Mouse (Mus musculus) small intestine, adult 2 months (tissue): Measurements from ENCODE around the gene Rassf1. TPM values are rescaled to one million over a fixed set of nuclear protein-coding genes. Genes with fewer than 3 reads are reported as not detected.

ENCODE experiments used
- H3K27ac ChIP-seq: fragments of 200-500 bp; 2 replicates; pipeline ENCODE4 v1.5.1; 2012; ENCODE audit warnings: low read depth, low read length, control low read depth, inconsistent platforms; ENCODE audit not compliant: insufficient read depth
- H3K27me3 ChIP-seq: fragments of 200-500 bp; 2 replicates; pipeline ENCODE4 v1.6.1; 2012; ENCODE audit warnings: mild to moderate bottlenecking, moderate library complexity, low read length, inconsistent platforms; ENCODE audit not compliant: control insufficient read depth, insufficient read depth
- H3K36me3 ChIP-seq: fragments of 200-500 bp; 2 replicates; pipeline ENCODE4 v1.6.1; 2012; ENCODE audit warnings: mild to moderate bottlenecking, low read length, control low read depth, inconsistent platforms; ENCODE audit not compliant: control insufficient read depth, insufficient read depth
- H3K4me1 ChIP-seq: fragments of 200-500 bp; 2 replicates; pipeline ENCODE4 v1.6.1; 2012; ENCODE audit warnings: low read length, inconsistent platforms, mixed read lengths; ENCODE audit not compliant: control insufficient read depth, insufficient read depth, insufficient read length
- H3K4me3 ChIP-seq: fragments of 200-500 bp; 2 replicates; pipeline ENCODE4 v1.5.1; 2012; ENCODE audit warnings: low read depth, mild to moderate bottlenecking, control low read depth, inconsistent platforms, low read length, moderate library complexity
- CTCF ChIP-seq: fragments of 200-500 bp; IDR thresholded peaks from 2 replicates; pipeline ENCODE4 v1.5.1; 2012; ENCODE audit warnings: low read depth, mild to moderate bottlenecking, control low read depth, inconsistent platforms, low read length, moderate library complexity, mixed read lengths; ENCODE audit not compliant: insufficient replicate concordance, insufficient read length; ENCODE audit errors: extremely low read depth
- POLR2A ChIP-seq: fragments of 200-500 bp; IDR thresholded peaks from 2 replicates; pipeline ENCODE4 v1.6.1; 2012; ENCODE audit warnings: low read depth, mild to moderate bottlenecking, control low read depth, inconsistent platforms, low read length, moderate library complexity
- WGBS: fragments of 180-500 bp; shearing (Covaris S2); methylation state at CpG from one replicate; pipeline ENCODE4 v1.1.7; 2018; 5-methylcytosine and 5-hydroxymethylcytosine counted together
- polyA plus RNA-seq: library from polyadenylated mRNA; depleted of rRNA; stranded (reverse); fragments of >200 nt; gene quantifications from 2 replicates; pipeline ENCODE4 v1.2.3, GENCODE M21; 2012

The Rassf1 gene
- polyA plus RNA-seq, 1 experiment, result 33.2 TPM

- TF ChIP-seq CTCF (0 out of 2 replicates have a peak, but pooled peaks have one; percentile 21), POLR2A (peak; percentile 56; the same call in 1 of the 2 replicates)
- peak within 1 kb of the TSS; percentile 74 for H3K27ac ChIP-seq
- under 1% methylated on average over 48 of the region's 48 CpGs for WGBS
These were observed 17.5 kb upstream of the Rassf1 start, which contains the start of gene Tmem115 for GRCm38 (mm10) chr9:107533791-107534407. Gene Tmem115, plus strand, starts transcription at chr9:107533945.

GRCm38 (mm10) chr9:107534408-107535202 is 16.8 kb upstream of the Rassf1 start:
- Histone ChIP-seq H3K27me3 (no peaks in the 10 kb centered on the region), H3K27ac (peak overlapping the region; percentile 74), H3K4me1 (peaks cover 15% of the 10 kb centered on the region; the same call in 1 of the 2 replicates), H3K4me3 (peak overlapping the region; percentile 77), H3K36me3 (peaks cover 20% of the 10 kb centered on the region)
- TF ChIP-seq POLR2A (no peak), CTCF (no peak)
- WGBS, result under 1% methylated on average over 40 of the region's 40 CpGs

More at GRCm38 (mm10) chr9:107533791-107534407, 17.5 kb upstream of the Rassf1 start, which contains the start of gene Tmem115:
- peak within 1 kb of the TSS; percentile 77 for H3K4me3 ChIP-seq
- H3K36me3 ChIP-seq, result peaks cover 14% of the 10 kb centered on the region
- H3K27me3 ChIP-seq, result no peaks in the 10 kb centered on the region
- peaks cover 15% of the 10 kb centered on the region; the same call in 1 of the 2 replicates for H3K4me1 ChIP-seq

- no peak overlapping the region for H3K27ac ChIP-seq
- peaks cover 24% of the 10 kb centered on the region for H3K36me3 ChIP-seq
- WGBS, result 89% methylated on average over 7 of the region's 7 CpGs
- H3K27me3 ChIP-seq, result no peaks in the 10 kb centered on the region
- H3K4me1 ChIP-seq, result peaks cover 19% of the 10 kb centered on the region
- no peak overlapping the region for H3K4me3 ChIP-seq
- TF ChIP-seq CTCF, result no peak
These were observed 13.1 kb upstream of the Rassf1 start for GRCm38 (mm10) chr9:107538231-107538630.

- Histone ChIP-seq H3K4me1 (peaks cover 15% of the 10 kb centered on the region), H3K4me3 (no peak overlapping the region), H3K27ac (no peak overlapping the region), H3K36me3 (peaks cover 24% of the 10 kb centered on the region), H3K27me3 (no peaks in the 10 kb centered on the region)
- 88% methylated on average over 3 of the region's 3 CpGs for WGBS
- no peak for TF ChIP-seq CTCF
- no peak for TF ChIP-seq POLR2A
These were observed 12.6 kb upstream of the Rassf1 start for GRCm38 (mm10) chr9:107538711-107539110.

- TF ChIP-seq POLR2A (no peak), CTCF (no peak)
- Histone ChIP-seq H3K4me3 (no peak overlapping the region), H3K36me3 (peaks cover 31% of the 10 kb centered on the region), H3K4me1 (peaks cover 15% of the 10 kb centered on the region), H3K27ac (no peak overlapping the region), H3K27me3 (no peaks in the 10 kb centered on the region)
- 93% methylated on average over 8 of the region's 8 CpGs for WGBS
These were observed 11.4 kb upstream of the Rassf1 start for GRCm38 (mm10) chr9:107539940-107540339.

GRCm38 (mm10) chr9:107540420-107540819 is 10.9 kb upstream of the Rassf1 start:
- no peaks in the 10 kb centered on the region for H3K27me3 ChIP-seq
- no peak for TF ChIP-seq CTCF
- TF ChIP-seq POLR2A, result no peak

GRCm38 (mm10) chr9:107541005-107541404 is 10.3 kb upstream of the Rassf1 start:
- WGBS, result 35% methylated on average over 10 of the region's 10 CpGs
- Histone ChIP-seq H3K27me3 (no peaks in the 10 kb centered on the region), H3K4me3 (no peak overlapping the region), H3K36me3 (peaks cover 31% of the 10 kb centered on the region), H3K27ac (no peak overlapping the region), H3K4me1 (peaks cover 12% of the 10 kb centered on the region)
- TF ChIP-seq POLR2A, result no peak
- no peak for TF ChIP-seq CTCF

More at GRCm38 (mm10) chr9:107540420-107540819, 10.9 kb upstream of the Rassf1 start:
- no peak overlapping the region for H3K4me3 ChIP-seq
- peaks cover 31% of the 10 kb centered on the region for H3K36me3 ChIP-seq
- peaks cover 15% of the 10 kb centered on the region for H3K4me1 ChIP-seq
- H3K27ac ChIP-seq, result no peak overlapping the region
- 68% methylated on average over 4 of the region's 4 CpGs for WGBS
